Mouse (Mus musculus) liver, embryonic 11.5 days (tissue): Measurements from ENCODE around the gene Gm21962. TPM values are rescaled to one million over a fixed set of nuclear protein-coding genes. Genes with fewer than 3 reads are reported as not detected.
"Not testable (repeated sequence)": the region's sequence is repeated elsewhere in the genome, so short reads cannot be mapped to it uniquely, and the experiment has no call there.

ENCODE experiments used
- ATAC-seq: fragments of 200-750 bp; cut with Nextera tagmentation; replicated peaks from 2 replicates; pipeline ENCODE4 v1.8.0; 2017; ENCODE audit warnings: moderate number of reproducible peaks, mild to moderate bottlenecking, moderate TSS enrichment, moderate library complexity; ENCODE audit not compliant: low FRiP score
- DNase-seq: peaks from one replicate; pipeline ENCODE4 v3.0.0-alpha.2; 2017; ENCODE audit warnings: low spot score
- H3K27ac ChIP-seq: fragments of 300-500 bp; sonication (generic); 2 replicates; pipeline ENCODE4 v1.5.1; 2014; ENCODE audit warnings: mild to moderate bottlenecking, low read depth, low read length, control low read depth
- H3K27me3 ChIP-seq: fragments of 300-500 bp; sonication (generic); replicated peaks from 2 replicates; pipeline ENCODE4 v1.6.1; 2014; ENCODE audit warnings: low read length, mixed read lengths; ENCODE audit not compliant: control insufficient read depth, insufficient read depth
- H3K36me3 ChIP-seq: fragments of 300-500 bp; sonication (generic); 2 replicates; pipeline ENCODE4 v1.6.1; 2014; ENCODE audit warnings: mild to moderate bottlenecking, low read length, moderate library complexity, mixed read lengths; ENCODE audit not compliant: control insufficient read depth, insufficient read depth
- H3K4me1 ChIP-seq: fragments of 300-500 bp; sonication (generic); replicated peaks from 2 replicates; pipeline ENCODE4 v1.6.1; 2014; ENCODE audit warnings: low read length, mixed read lengths; ENCODE audit not compliant: control insufficient read depth, insufficient read depth
- H3K4me2 ChIP-seq: fragments of 300-500 bp; sonication (generic); 2 replicates; pipeline ENCODE4 v1.6.1; 2014; ENCODE audit warnings: mild to moderate bottlenecking, control low read depth, moderate library complexity
- H3K4me3 ChIP-seq: fragments of 300-500 bp; sonication (generic); 2 replicates; pipeline ENCODE4 v1.5.1; 2014; ENCODE audit warnings: low read depth, low read length, control low read depth
- H3K9ac ChIP-seq: fragments of 300-500 bp; sonication (generic); 2 replicates; pipeline ENCODE4 v1.6.1; 2014; ENCODE audit warnings: low read depth, low read length, control low read depth
- H3K9me3 ChIP-seq: fragments of 300-500 bp; sonication (generic); 2 replicates; pipeline ENCODE4 v1.6.1; 2016; ENCODE audit warnings: low read length, inconsistent platforms, mixed read lengths; ENCODE audit not compliant: control insufficient read depth
- WGBS: fragments of 180-500 bp; shearing (Covaris S2); extraction: QIAGEN DNeasy Blood & Tissue Kit; methylation state at CpG from one replicate; pipeline ENCODE4 v1.1.7; 2014; 5-methylcytosine and 5-hydroxymethylcytosine counted together
- polyA plus RNA-seq: library from polyadenylated mRNA; unstranded; fragments of >200 nt; fragmentation: Nextera tagmentation; extraction: Ambion mirVana; gene quantifications from 2 replicates; pipeline ENCODE4 v1.2.1, GENCODE M21; 2014

Gm21962 gene
- not detected in 2 replicates for polyA plus RNA-seq

GRCm38 (mm10) chr3:137671224-137671623 lies at the start of gene Gm21962:
Gene Gm21962 (plus strand): TSS chr3:137671524.
- WGBS, result no CpG with 5 or more reads among the region's 3 CpGs
- not testable (repeated sequence) for H3K4me1 ChIP-seq, ATAC-seq, H3K36me3 ChIP-seq, H3K9ac ChIP-seq, H3K4me3 ChIP-seq, H3K9me3 ChIP-seq, H3K4me2 ChIP-seq, H3K27me3 ChIP-seq, DNase-seq, H3K27ac ChIP-seq

GRCm38 (mm10) chr3:137622091-137622490 lies 49.2 kb upstream of the Gm21962 start:
- Histone ChIP-seq H3K9me3 (no peaks in the 10 kb centered on the region), H3K4me2 (no peak overlapping the region), H3K27me3 (peaks cover 17% of the 10 kb centered on the region), H3K4me3 (no peak overlapping the region), H3K4me1 (peaks cover 3% of the 10 kb centered on the region; the same call in 1 of the 2 replicates), H3K27ac (no peak overlapping the region), H3K9ac (no peak overlapping the region), H3K36me3 (no peaks in the 10 kb centered on the region)
- DNase-seq (no peak), ATAC-seq (no peak)
- 33% methylated on average over 6 of the region's 6 CpGs for WGBS

GRCm38 (mm10) chr3:137622895-137623580 lies 48.3 kb upstream of the Gm21962 start:
- Histone ChIP-seq H3K4me3 (peak overlapping the region; percentile 53), H3K9ac (no peak overlapping the region), H3K9me3 (no peaks in the 10 kb centered on the region), H3K27me3 (peaks cover 17% of the 10 kb centered on the region), H3K4me2 (peak overlapping the region; percentile 87), H3K36me3 (no peaks in the 10 kb centered on the region), H3K4me1 (peaks cover 3% of the 10 kb centered on the region; the same call in 1 of the 2 replicates), H3K27ac (no peak overlapping the region)
- WGBS, result 37% methylated on average over 14 of the region's 14 CpGs
- no peak for DNase-seq
- ATAC-seq, result 0 out of 2 replicates have a peak, but pooled peaks have one; percentile 7

DNA sequence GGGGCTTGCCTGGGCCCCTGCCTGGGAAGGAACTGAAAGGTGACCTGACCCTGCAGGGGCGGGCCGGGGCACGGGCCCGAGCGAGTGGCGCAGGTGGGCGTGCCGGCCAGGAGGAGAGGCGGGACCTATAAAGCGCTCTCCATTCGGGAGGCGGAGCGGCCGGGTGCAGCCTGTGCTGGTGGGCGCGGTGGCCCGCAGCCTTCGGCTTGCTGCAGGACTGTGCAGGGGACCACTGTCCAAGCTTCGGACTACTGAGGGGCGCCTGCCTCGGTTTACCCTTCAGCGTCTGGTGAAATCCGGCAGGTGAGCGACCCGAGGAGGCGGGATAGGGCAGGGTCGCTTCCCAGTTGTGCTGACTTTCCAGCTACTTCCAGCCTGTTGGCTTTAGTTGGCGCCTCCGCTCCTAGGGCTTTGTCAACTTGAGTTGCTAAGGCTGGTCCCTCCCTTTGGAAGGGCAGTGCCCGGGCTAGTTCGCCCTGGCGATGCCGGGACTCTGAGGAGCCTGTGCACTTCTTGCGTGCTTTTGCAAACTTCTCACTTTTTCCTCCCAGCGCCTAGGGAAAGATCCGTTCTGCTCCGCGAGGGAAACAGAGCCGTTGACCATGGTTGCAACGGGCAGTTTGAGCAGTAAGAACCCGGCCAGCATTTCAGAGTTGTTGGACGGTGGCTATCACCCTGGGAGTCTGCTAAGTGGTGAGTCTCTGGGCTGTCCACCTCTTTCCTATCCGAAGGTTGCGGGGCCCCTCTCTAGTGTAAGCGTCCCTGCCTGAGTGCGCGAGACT lies 47.6 kb upstream of the Gm21962 start:
- WGBS, result 1% methylated on average over 47 of the region's 47 CpGs
- Histone ChIP-seq H3K4me3 (peak overlapping the region; percentile 53), H3K9ac (no peak overlapping the region; the same call in 1 of the 2 replicates), H3K27ac (no peak overlapping the region), H3K4me2 (peak overlapping the region; percentile 87), H3K9me3 (no peaks in the 10 kb centered on the region), H3K36me3 (no peaks in the 10 kb centered on the region), H3K4me1 (peaks cover 3% of the 10 kb centered on the region; the same call in 1 of the 2 replicates), H3K27me3 (peaks cover 17% of the 10 kb centered on the region)
- ATAC-seq (peak; percentile 90), DNase-seq (peak; percentile 69)

- Histone ChIP-seq H3K36me3 (no peaks in the 10 kb centered on the region), H3K9me3 (no peaks in the 10 kb centered on the region), H3K27me3 (peaks cover 17% of the 10 kb centered on the region), H3K4me3 (no peak overlapping the region), H3K4me2 (no peak overlapping the region), H3K9ac (no peak overlapping the region), H3K4me1 (peaks cover 3% of the 10 kb centered on the region; the same call in 1 of the 2 replicates), H3K27ac (no peak overlapping the region)
- 83% methylated on average over 5 of the region's 5 CpGs for WGBS
- DNase-seq, result no peak
- no peak for ATAC-seq
These were observed 46.3 kb upstream of the Gm21962 start for GRCm38 (mm10) chr3:137625054-137625453.

DNA sequence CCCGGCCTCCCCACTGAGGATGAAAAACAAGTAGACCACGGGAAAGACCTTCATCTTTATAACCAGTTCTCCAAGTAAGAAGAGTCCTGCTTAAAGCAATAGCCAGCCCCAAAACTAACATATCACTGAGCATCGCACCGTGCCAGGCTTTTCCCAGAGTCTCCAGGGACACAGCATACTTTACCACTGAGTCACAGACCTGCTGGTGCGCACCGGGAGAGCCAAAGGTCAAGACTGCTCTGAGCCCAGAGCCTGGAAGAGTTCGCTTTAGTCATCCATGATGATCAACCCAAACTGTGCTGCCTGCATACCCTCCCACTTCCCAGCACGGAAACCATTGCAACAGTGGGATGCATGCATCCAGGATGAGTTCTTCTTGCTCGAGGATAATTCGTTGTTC lies 37.6 kb upstream of the Gm21962 start:
- Histone ChIP-seq H3K4me3 (no peak overlapping the region), H3K9me3 (no peaks in the 10 kb centered on the region), H3K4me2 (no peak overlapping the region), H3K9ac (no peak overlapping the region), H3K27me3 (no peaks in the 10 kb centered on the region), H3K27ac (no peak overlapping the region), H3K4me1 (no peaks in the 10 kb centered on the region), H3K36me3 (no peaks in the 10 kb centered on the region)
- DNase-seq (no peak), ATAC-seq (no peak)
- 80% methylated on average over 10 of the region's 10 CpGs for WGBS

DNA sequence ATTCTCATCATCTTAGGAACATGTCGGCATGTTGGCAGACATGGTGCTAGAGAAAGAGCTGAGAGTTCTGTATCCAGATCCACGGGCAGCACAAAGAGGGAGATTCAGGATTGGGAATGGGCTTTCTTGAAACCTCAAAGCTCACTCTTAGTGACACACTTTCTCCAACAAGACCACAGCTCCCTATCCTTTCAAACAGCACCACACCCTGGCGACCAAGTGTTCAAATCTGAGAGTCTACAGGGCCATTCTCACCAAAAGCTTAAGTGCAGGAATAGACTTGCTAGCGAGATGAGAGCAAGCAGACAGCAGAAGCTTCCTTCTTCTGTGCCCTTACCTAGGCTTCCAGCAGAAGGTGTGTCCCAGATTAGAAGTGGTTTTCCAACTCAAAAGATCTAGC lies 34.8 kb upstream of the Gm21962 start:
- no peaks in the 10 kb centered on the region for H3K27me3 ChIP-seq
- ATAC-seq, result no peak
- WGBS, result 69% methylated on average over 4 of the region's 4 CpGs

GRCm38 (mm10) chr3:137641238-137641637 lies 30.1 kb upstream of the Gm21962 start:
- Histone ChIP-seq H3K4me3 (no peak overlapping the region), H3K27ac (no peak overlapping the region), H3K4me1 (no peaks in the 10 kb centered on the region), H3K9ac (no peak overlapping the region), H3K36me3 (no peaks in the 10 kb centered on the region), H3K4me2 (no peak overlapping the region), H3K27me3 (no peaks in the 10 kb centered on the region), H3K9me3 (no peaks in the 10 kb centered on the region)
- WGBS, result 82% methylated on average over 5 of the region's 5 CpGs
- ATAC-seq, result no peak
- no peak for DNase-seq

More for the DNA sequence above, 34.8 kb upstream of the Gm21962 start:
- Histone ChIP-seq H3K36me3 (no peaks in the 10 kb centered on the region), H3K4me3 (no peak overlapping the region), H3K27ac (no peak overlapping the region), H3K9me3 (no peaks in the 10 kb centered on the region), H3K9ac (no peak overlapping the region), H3K4me1 (no peaks in the 10 kb centered on the region), H3K4me2 (no peak overlapping the region)
- no peak for DNase-seq
